10 mouse cellular contexts compared by ENCODE assay signal in genomic region chr8:115157977-115158720, GRCm38 (mm10).
DNase-seq lines count a peak whose midpoint lies in the region; ATAC-seq lines count a peak whose summit lies in the region.
"Had no signal": no experiment of that assay in that cellular context is flagged by ENCODE, and none has a peak within 500 bp of the region (broad histone marks: within the 10 kb centered on the region; RNA-seq: fewer than 3 reads in every experiment).

No protein-coding gene starts in this region.

- H3K4me3 ChIP-seq in heart, embryonic 13.5 days, result no peak overlapping the region
- H3K4me3 ChIP-seq in heart, embryonic 10.5 days, result no peak overlapping the region
- no peak overlapping the region for H3K4me3 ChIP-seq in embryonic facial prominence, embryonic 13.5 days
- no peak overlapping the region for H3K4me3 ChIP-seq in limb, embryonic 11.5 days (ENCODE audit: low read depth, low read length)
- H3K4me3 ChIP-seq: myocyte had no signal

- H3K9me3 ChIP-seq in heart, embryonic 13.5 days, result no peaks in the 10 kb centered on the region
- H3K9me3 ChIP-seq in heart, embryonic 10.5 days, result no peaks in the 10 kb centered on the region
- H3K9me3 ChIP-seq in embryonic facial prominence, embryonic 13.5 days, result no peaks in the 10 kb centered on the region
- no peaks in the 10 kb centered on the region for H3K9me3 ChIP-seq in limb, embryonic 11.5 days (ENCODE audit: control insufficient read depth, low read length)

- intact Hi-C loops in gastrocnemius, postnatal 36 days (cut with DNase I), result loop anchor here (10.0 kb wide), 1 partner anchor 557 kb away; no protein-coding TSS in a partner anchor

- no peak overlapping the region for H3K27ac ChIP-seq in heart, embryonic 13.5 days (replicated peaks)
- no peak overlapping the region for H3K27ac ChIP-seq in heart, embryonic 10.5 days
- H3K27ac ChIP-seq in embryonic facial prominence, embryonic 13.5 days, result peak overlapping the region; percentile 81
- H3K27ac ChIP-seq in limb, embryonic 11.5 days (replicated peaks; ENCODE audit: low read depth, low read length), result no peak overlapping the region

- ATAC-seq in heart, embryonic 13.5 days (ENCODE audit: extremely low read depth, insufficient number of reproducible peaks, low FRiP score, low TSS enrichment), result no peak
- ATAC-seq in embryonic facial prominence, embryonic 13.5 days (ENCODE audit: insufficient number of reproducible peaks, insufficient read depth, low FRiP score, low TSS enrichment, low read depth), result no peak
- no peak for ATAC-seq in limb, embryonic 11.5 days (ENCODE audit: insufficient number of reproducible peaks, low FRiP score, low TSS enrichment, low read depth)

- 66% methylated on average over 12 of the region's 12 CpGs for WGBS in heart, embryonic 13.5 days
- WGBS in heart, embryonic 10.5 days, result 54% methylated on average over 12 of the region's 12 CpGs
- 46% methylated on average over 12 of the region's 12 CpGs for WGBS in embryonic facial prominence, embryonic 13.5 days
- 45% methylated on average over 12 of the region's 12 CpGs for WGBS in limb, embryonic 11.5 days

- peaks cover 15% of the 10 kb centered on the region for H3K27me3 ChIP-seq in heart, embryonic 13.5 days (replicated peaks)
- peaks cover 11% of the 10 kb centered on the region for H3K27me3 ChIP-seq in heart, embryonic 10.5 days (ENCODE audit: insufficient read depth, poor library complexity, severe bottlenecking)
- H3K27me3 ChIP-seq in embryonic facial prominence, embryonic 13.5 days, result peaks cover 10% of the 10 kb centered on the region
- no peaks in the 10 kb centered on the region for H3K27me3 ChIP-seq in limb, embryonic 11.5 days (ENCODE audit: control insufficient read depth, insufficient read depth, low read length)

- peak overlapping the region; percentile 78; the same call in 1 of the 2 replicates for H3K4me2 ChIP-seq in heart, embryonic 13.5 days
- H3K4me2 ChIP-seq in embryonic facial prominence, embryonic 13.5 days, result peak overlapping the region; percentile 61
- no peak overlapping the region for H3K4me2 ChIP-seq in limb, embryonic 11.5 days (ENCODE audit: low read depth, severe bottlenecking)

- peaks cover 43% of the 10 kb centered on the region for H3K4me1 ChIP-seq in heart, embryonic 13.5 days
- H3K4me1 ChIP-seq in heart, embryonic 10.5 days, result peaks cover 28% of the 10 kb centered on the region
- peaks cover 49% of the 10 kb centered on the region for H3K4me1 ChIP-seq in embryonic facial prominence, embryonic 13.5 days
- H3K4me1 ChIP-seq in limb, embryonic 11.5 days (ENCODE audit: control insufficient read depth, insufficient read depth, low read length), result peaks cover 31% of the 10 kb centered on the region

- no peak overlapping the region for H3K9ac ChIP-seq in heart, embryonic 13.5 days
- H3K9ac ChIP-seq in embryonic facial prominence, embryonic 13.5 days, result no peak overlapping the region
- no peak overlapping the region for H3K9ac ChIP-seq in limb, embryonic 11.5 days (ENCODE audit: low read length)

- DNase-seq in heart, embryonic 10.5 days (ENCODE audit: low spot score), result no peak
- peak; percentile 43 for DNase-seq in limb, embryonic 11.5 days (ENCODE audit: low spot score)
- DNase-seq in retina, embryonic 14.5 days (ENCODE audit: low spot score), result peak; percentile 78
- DNase-seq in ovary, postnatal 14 days (ENCODE audit: low spot score), result no peak
- DNase-seq in adrenal gland, postnatal 10 days, result no peak
- DNase-seq in gastrocnemius, postnatal 36 days, result no peak
- DNase-seq: heart, postnatal 4 days had no signal

- no peaks in the 10 kb centered on the region for H3K36me3 ChIP-seq in heart, embryonic 13.5 days
- no peaks in the 10 kb centered on the region for H3K36me3 ChIP-seq in heart, embryonic 10.5 days
- no peaks in the 10 kb centered on the region for H3K36me3 ChIP-seq in embryonic facial prominence, embryonic 13.5 days
- H3K36me3 ChIP-seq in limb, embryonic 11.5 days (ENCODE audit: control insufficient read depth, insufficient read depth, low read length), result no peaks in the 10 kb centered on the region

Comparison
In these comparisons a context has a peak if more than half of its experiments do, and no peak if none do; other contexts are left out.
1. DNase-seq: peak in limb, embryonic 11.5 days (single experiment) and retina, embryonic 14.5 days (single experiment); none in heart, embryonic 10.5 days (single experiment), ovary, postnatal 14 days (single experiment), adrenal gland, postnatal 10 days (single experiment) and gastrocnemius, postnatal 36 days (0 of 2).